Mouse (Mus musculus) ES-Bruce4 (cell line): ENCODE results near the gene Diras2.

Experiments
- EP300 ChIP-seq: IDR thresholded peaks from 2 replicates; pipeline ENCODE4 v1.6.1; 2011; ENCODE audit warnings: low read depth, low read length; ENCODE audit not compliant: insufficient read depth
- POLR2A ChIP-seq: IDR thresholded peaks from one replicate; pipeline ENCODE4 v1.8.1; 2011; ENCODE audit warnings: low read length; ENCODE audit not compliant: insufficient read depth

- TF ChIP-seq EP300: no peak
- no peak for TF ChIP-seq POLR2A
These were observed 39.2 kb upstream of the Diras2 start for GRCm38 (mm10) chr13:52570276-52570675.
